In genomic region chr2:122233341-122233740, GRCm38 (mm10) we compare ENCODE assay signal across 11 mouse cellular contexts. TPM values are rescaled to one million over a fixed set of nuclear protein-coding genes. Genes with fewer than 3 reads are reported as not detected.
DNase-seq lines count a peak whose midpoint lies in the region; ATAC-seq and TF ChIP-seq lines count a peak whose summit lies in the region.
"Had no signal": no experiment of that assay in that cellular context is flagged by ENCODE, and none has a peak within 500 bp of the region (broad histone marks: within the 10 kb centered on the region; RNA-seq: fewer than 3 reads in every experiment).

No protein-coding gene starts in this region.

- no peak overlapping the region for H3K4me3 ChIP-seq in forebrain, embryonic 12.5 days (replicated peaks)
- H3K4me3 ChIP-seq in forebrain, embryonic 14.5 days (ENCODE audit: low read depth, low read length) = no peak overlapping the region
- H3K4me3 ChIP-seq in midbrain, embryonic 12.5 days = no peak overlapping the region
- H3K4me3 ChIP-seq in midbrain, embryonic 11.5 days (ENCODE audit: low read depth, low read length) = no peak overlapping the region
- peak overlapping the region; percentile 63; the same call in 1 of the 2 replicates for H3K4me3 ChIP-seq in hindbrain, postnatal 0 days (ENCODE audit: low read length)
- peak overlapping the region; percentile 38; the same call in 1 of the 2 replicates for H3K4me3 ChIP-seq in neural tube, embryonic 14.5 days (ENCODE audit: low read depth, low read length)
- no peak overlapping the region for H3K4me3 ChIP-seq in heart, adult 2 months

- H3K4me1 ChIP-seq in forebrain, embryonic 12.5 days = peaks cover 9% of the 10 kb centered on the region; the same call in 1 of the 2 replicates
- H3K4me1 ChIP-seq in forebrain, embryonic 14.5 days (ENCODE audit: control insufficient read depth, insufficient read depth, low read length) = no peaks in the 10 kb centered on the region
- peaks cover 10% of the 10 kb centered on the region for H3K4me1 ChIP-seq in midbrain, embryonic 12.5 days
- peaks cover 6% of the 10 kb centered on the region; the same call in 1 of the 2 replicates for H3K4me1 ChIP-seq in midbrain, embryonic 11.5 days (ENCODE audit: control insufficient read depth, insufficient read depth, low read length)
- 0 out of 2 replicates have a peak, but pooled peaks cover 3% of the 10 kb centered on the region for H3K4me1 ChIP-seq in hindbrain, postnatal 0 days (ENCODE audit: insufficient read depth, low read length)
- no peaks in the 10 kb centered on the region for H3K4me1 ChIP-seq in neural tube, embryonic 14.5 days (ENCODE audit: control insufficient read depth, insufficient read depth, low read length)
- H3K4me1 ChIP-seq in heart, adult 2 months (ENCODE audit: control insufficient read depth, insufficient read depth, low read length) = peaks cover 2% of the 10 kb centered on the region; the same call in 1 of the 2 replicates

- no peak overlapping the region for H3K4me2 ChIP-seq in forebrain, embryonic 12.5 days
- H3K4me2 ChIP-seq in forebrain, embryonic 14.5 days (ENCODE audit: low read length) = no peak overlapping the region
- peak overlapping the region; percentile 86; the same call in 1 of the 2 replicates for H3K4me2 ChIP-seq in midbrain, embryonic 12.5 days (replicated peaks)
- H3K4me2 ChIP-seq in midbrain, embryonic 11.5 days = no peak overlapping the region
- peak overlapping the region; percentile 84 for H3K4me2 ChIP-seq in hindbrain, postnatal 0 days (ENCODE audit: low read depth, low read length)
- no peak overlapping the region for H3K4me2 ChIP-seq in neural tube, embryonic 14.5 days (ENCODE audit: low read depth, low read length)

- TF ChIP-seq CTCF in hindbrain, postnatal 0 days (IDR thresholded peaks at IDR 0.05; ENCODE audit: low read depth) = no peak
- no peak for TF ChIP-seq CTCF in heart, adult 2 months (IDR thresholded peaks at IDR 0.05)

- H3K79me2 ChIP-seq in heart, adult 2 months (replicated peaks; ENCODE audit: control insufficient read depth, insufficient read depth, low read length) = no peaks in the 10 kb centered on the region

- no peak overlapping the region for H3K27ac ChIP-seq in forebrain, embryonic 12.5 days
- no peak overlapping the region for H3K27ac ChIP-seq in forebrain, embryonic 14.5 days (ENCODE audit: low read depth, low read length)
- no peak overlapping the region for H3K27ac ChIP-seq in midbrain, embryonic 12.5 days (replicated peaks)
- H3K27ac ChIP-seq in midbrain, embryonic 11.5 days (ENCODE audit: low read depth, low read length) = no peak overlapping the region
- H3K27ac ChIP-seq in hindbrain, postnatal 0 days = no peak overlapping the region
- no peak overlapping the region for H3K27ac ChIP-seq in neural tube, embryonic 14.5 days (ENCODE audit: low read depth, low read length)
- H3K27ac ChIP-seq in heart, adult 2 months = no peak overlapping the region

- no peak for TF ChIP-seq EP300 in heart, adult 2 months (IDR thresholded peaks at IDR 0.05; ENCODE audit: insufficient read depth, low read depth, low read length)

- ATAC-seq in forebrain, embryonic 12.5 days (ENCODE audit: low FRiP score) = peak; percentile 4; the same call in 1 of the 2 replicates
- no peak for ATAC-seq in forebrain, embryonic 14.5 days
- ATAC-seq in midbrain, embryonic 12.5 days (ENCODE audit: low FRiP score, low read depth) = no peak
- ATAC-seq in midbrain, embryonic 11.5 days (ENCODE audit: low FRiP score) = no peak
- no peak for ATAC-seq in hindbrain, postnatal 0 days
- no peak for ATAC-seq in neural tube, embryonic 14.5 days (ENCODE audit: low read depth)

- WGBS in forebrain, embryonic 12.5 days = 64% methylated on average over 5 of the region's 5 CpGs
- WGBS in forebrain, embryonic 14.5 days = 63% methylated on average over 5 of the region's 5 CpGs
- WGBS in midbrain, embryonic 12.5 days = 60% methylated on average over 5 of the region's 5 CpGs
- 51% methylated on average over 5 of the region's 5 CpGs for WGBS in midbrain, embryonic 11.5 days
- 58% methylated on average over 5 of the region's 5 CpGs for WGBS in hindbrain, postnatal 0 days
- WGBS in neural tube, embryonic 14.5 days = 60% methylated on average over 5 of the region's 5 CpGs
- WGBS in heart, adult 2 months = 50% methylated on average over 5 of the region's 5 CpGs

- no peak overlapping the region for H3K9ac ChIP-seq in forebrain, embryonic 12.5 days
- H3K9ac ChIP-seq in forebrain, embryonic 14.5 days (ENCODE audit: low read length) = no peak overlapping the region
- no peak overlapping the region for H3K9ac ChIP-seq in midbrain, embryonic 12.5 days (replicated peaks)
- no peak overlapping the region for H3K9ac ChIP-seq in midbrain, embryonic 11.5 days (ENCODE audit: low read length)
- no peak overlapping the region for H3K9ac ChIP-seq in hindbrain, postnatal 0 days (replicated peaks; ENCODE audit: low read length)
- no peak overlapping the region for H3K9ac ChIP-seq in neural tube, embryonic 14.5 days (replicated peaks; ENCODE audit: low read depth, low read length)
- no peak overlapping the region for H3K9ac ChIP-seq in heart, adult 2 months (ENCODE audit: low read depth, low read length)

- intact Hi-C loops in heart, adult 2 months (cut with DNase I) = no loop called here

- no peaks in the 10 kb centered on the region for H3K9me3 ChIP-seq in forebrain, embryonic 12.5 days
- no peaks in the 10 kb centered on the region for H3K9me3 ChIP-seq in forebrain, embryonic 14.5 days (replicated peaks; ENCODE audit: control insufficient read depth, low read length)
- no peaks in the 10 kb centered on the region for H3K9me3 ChIP-seq in midbrain, embryonic 12.5 days
- H3K9me3 ChIP-seq in midbrain, embryonic 11.5 days (ENCODE audit: control insufficient read depth, low read length) = no peaks in the 10 kb centered on the region
- no peaks in the 10 kb centered on the region for H3K9me3 ChIP-seq in hindbrain, postnatal 0 days (ENCODE audit: low read length)
- H3K9me3 ChIP-seq in neural tube, embryonic 14.5 days (ENCODE audit: control insufficient read depth, low read length) = no peaks in the 10 kb centered on the region

- no peaks in the 10 kb centered on the region for H3K36me3 ChIP-seq in forebrain, embryonic 12.5 days (replicated peaks)
- H3K36me3 ChIP-seq in forebrain, embryonic 14.5 days (ENCODE audit: control insufficient read depth, insufficient read depth, low read length) = no peaks in the 10 kb centered on the region
- H3K36me3 ChIP-seq in midbrain, embryonic 12.5 days = no peaks in the 10 kb centered on the region
- no peaks in the 10 kb centered on the region for H3K36me3 ChIP-seq in midbrain, embryonic 11.5 days (ENCODE audit: control insufficient read depth, insufficient read depth, low read length)
- no peaks in the 10 kb centered on the region for H3K36me3 ChIP-seq in hindbrain, postnatal 0 days (ENCODE audit: insufficient read depth, low read length)
- no peaks in the 10 kb centered on the region for H3K36me3 ChIP-seq in neural tube, embryonic 14.5 days (ENCODE audit: control insufficient read depth, insufficient read depth, low read length)
- H3K36me3 ChIP-seq in heart, adult 2 months (ENCODE audit: control insufficient read depth, insufficient read depth, low read length) = no peaks in the 10 kb centered on the region; the same call in 1 of the 2 replicates

- 0 out of 2 replicates have a peak, but pooled peaks cover 4% of the 10 kb centered on the region for H3K27me3 ChIP-seq in forebrain, embryonic 12.5 days
- no peaks in the 10 kb centered on the region for H3K27me3 ChIP-seq in forebrain, embryonic 14.5 days (replicated peaks; ENCODE audit: control insufficient read depth, insufficient read depth, low read length)
- no peaks in the 10 kb centered on the region for H3K27me3 ChIP-seq in midbrain, embryonic 12.5 days
- H3K27me3 ChIP-seq in midbrain, embryonic 11.5 days (ENCODE audit: control insufficient read depth, insufficient read depth, low read length) = no peaks in the 10 kb centered on the region; the same call in 1 of the 2 replicates
- H3K27me3 ChIP-seq in hindbrain, postnatal 0 days (ENCODE audit: insufficient read depth, low read length) = no peaks in the 10 kb centered on the region
- no peaks in the 10 kb centered on the region for H3K27me3 ChIP-seq in neural tube, embryonic 14.5 days (ENCODE audit: control insufficient read depth, insufficient read depth, low read length)
- no peaks in the 10 kb centered on the region for H3K27me3 ChIP-seq in heart, adult 2 months (ENCODE audit: control insufficient read depth, insufficient read depth, low read length)

- no peak for DNase-seq in forebrain, embryonic 14.5 days (ENCODE audit: low spot score)
- no peak for DNase-seq in midbrain, embryonic 11.5 days (ENCODE audit: low spot score, missing footprints)
- DNase-seq in hindbrain, postnatal 0 days (ENCODE audit: low spot score) = no peak
- DNase-seq in thymus, postnatal 36 days = no peak
- DNase-seq in heart, adult 2 months = no peak
- DNase-seq: gastrocnemius, postnatal 14 days had no signal

- TF ChIP-seq POLR2A in heart, adult 2 months (IDR thresholded peaks at IDR 0.05; ENCODE audit: insufficient read depth, low read depth, low read length) = no peak

RNA-seq across cellular contexts. Expression of gene Sord, which starts 1.2 kb away (rescaled TPM):
- 23.9 and 24.3 TPM in 2 replicates for polyA plus RNA-seq in forebrain, embryonic 12.5 days (2016; fragmentation: Nextera tagmentation; extraction: Ambion mirVana)
- polyA plus RNA-seq in forebrain, embryonic 14.5 days (2014; fragmentation: Nextera tagmentation; extraction: Ambion mirVana) = 19.7 and 20.1 TPM in 2 replicates
- polyA plus RNA-seq in midbrain, embryonic 12.5 days (2016; fragmentation: Nextera tagmentation; extraction: Ambion mirVana) = 24.6 and 25.3 TPM in 2 replicates
- 34.2 and 38.1 TPM in 2 replicates for polyA plus RNA-seq in midbrain, embryonic 11.5 days (2014; fragmentation: Nextera tagmentation; extraction: Ambion mirVana)
- total RNA-seq in hindbrain, postnatal 0 days (2014; rRNA removed) = 24.1 and 26.7 TPM in 2 replicates
- polyA plus RNA-seq in hindbrain, postnatal 0 days (2015; fragmentation: Nextera tagmentation; extraction: Ambion mirVana) = 26.8 and 28.2 TPM in 2 replicates
- polyA plus RNA-seq in neural tube, embryonic 14.5 days (2014; fragmentation: Nextera tagmentation; extraction: Ambion mirVana) = 21.1 and 22.7 TPM in 2 replicates
- 100 to 1,000 TPM; 169 to 202 TPM for total RNA-seq in heart, adult 2 months (2021)
- polyA plus RNA-seq in heart, adult 2 months (2012; rRNA removed) = 70.0 and 115 TPM in 2 replicates

RNA-seq across cellular contexts. Expression of gene Terb2, which starts 47.3 kb away (rescaled TPM):
- polyA plus RNA-seq in forebrain, embryonic 12.5 days (2016; fragmentation: Nextera tagmentation; extraction: Ambion mirVana) = not detected in 2 replicates
- polyA plus RNA-seq in forebrain, embryonic 14.5 days (2014; fragmentation: Nextera tagmentation; extraction: Ambion mirVana) = not detected in 2 replicates
- polyA plus RNA-seq in midbrain, embryonic 12.5 days (2016; fragmentation: Nextera tagmentation; extraction: Ambion mirVana) = not detected in 2 replicates
- polyA plus RNA-seq in midbrain, embryonic 11.5 days (2014; fragmentation: Nextera tagmentation; extraction: Ambion mirVana) = not detected in 2 replicates
- not detected in 2 replicates for total RNA-seq in hindbrain, postnatal 0 days (2014; rRNA removed)
- not detected in 2 replicates for polyA plus RNA-seq in hindbrain, postnatal 0 days (2015; fragmentation: Nextera tagmentation; extraction: Ambion mirVana)
- polyA plus RNA-seq in neural tube, embryonic 14.5 days (2014; fragmentation: Nextera tagmentation; extraction: Ambion mirVana) = not detected in 2 replicates
- not detected for total RNA-seq in heart, adult 2 months (2021)
- polyA plus RNA-seq in heart, adult 2 months (2012; rRNA removed) = not detected in 2 replicates
- total RNA-seq: gastrocnemius, postnatal 14 days; layer of hippocampus, adult 8-10 months had no signal
- polyA plus RNA-seq: intestine, embryonic 14.5 days had no signal

RNA-seq across cellular contexts. Expression of gene Patl2, which starts 47.4 kb away (rescaled TPM):
- not detected in 2 replicates for polyA plus RNA-seq in forebrain, embryonic 12.5 days (2016; fragmentation: Nextera tagmentation; extraction: Ambion mirVana)
- polyA plus RNA-seq in forebrain, embryonic 14.5 days (2014; fragmentation: Nextera tagmentation; extraction: Ambion mirVana) = not detected in 2 replicates
- polyA plus RNA-seq in midbrain, embryonic 12.5 days (2016; fragmentation: Nextera tagmentation; extraction: Ambion mirVana) = not detected in 2 replicates
- not detected in 2 replicates for polyA plus RNA-seq in midbrain, embryonic 11.5 days (2014; fragmentation: Nextera tagmentation; extraction: Ambion mirVana)
- total RNA-seq in hindbrain, postnatal 0 days (2014; rRNA removed) = not detected in 2 replicates
- 0.09 and 0.19 TPM in 2 replicates for polyA plus RNA-seq in hindbrain, postnatal 0 days (2015; fragmentation: Nextera tagmentation; extraction: Ambion mirVana)
- 0.08 TPM in 1 of 2 replicates, not detected in the other for polyA plus RNA-seq in neural tube, embryonic 14.5 days (2014; fragmentation: Nextera tagmentation; extraction: Ambion mirVana)
- not detected for total RNA-seq in heart, adult 2 months (2021)
- not detected in 2 replicates for polyA plus RNA-seq in heart, adult 2 months (2012; rRNA removed)
- total RNA-seq: gastrocnemius, postnatal 14 days had no signal
- polyA plus RNA-seq: intestine, embryonic 14.5 days had no signal

Comparison
In these comparisons a context has a peak if more than half of its experiments do, and no peak if none do; other contexts are left out.
1. H3K4me2 ChIP-seq: peak in midbrain, embryonic 12.5 days (single experiment) and hindbrain, postnatal 0 days (single experiment); none in forebrain, embryonic 12.5 days (single experiment), forebrain, embryonic 14.5 days (single experiment), midbrain, embryonic 11.5 days (single experiment) and neural tube, embryonic 14.5 days (single experiment).
2. H3K4me3 ChIP-seq: peak in hindbrain, postnatal 0 days (single experiment) and neural tube, embryonic 14.5 days (single experiment); none in forebrain, embryonic 12.5 days (single experiment), forebrain, embryonic 14.5 days (single experiment), midbrain, embryonic 12.5 days (single experiment), midbrain, embryonic 11.5 days (single experiment) and heart, adult 2 months (single experiment).